Mouse (Mus musculus): ENCODE measurements around the gene Tbcd.
A peak's percentile ranks its signal among the peaks of the same experiment; 100 is the strongest.

The Tbcd gene

GRCm38 (mm10) chr11:121536528-121536927 lies 84.8 kb downstream of the Tbcd start:
- DNase-seq (ENCODE audit: low spot score in 2 of 2), result no peak

- DNase-seq (ENCODE audit: low spot score in 2 of 2), result no peak
Measured at GRCm38 (mm10) chr11:121542471-121542870, 90.7 kb downstream of the Tbcd start.

- DNase-seq (ENCODE audit: low spot score in 2 of 2), result no peak
Measured at GRCm38 (mm10) chr11:121543287-121543856, 91.6 kb downstream of the Tbcd start.

- DNase-seq (ENCODE audit: low spot score in 2 of 2), result no peak
Measured at GRCm38 (mm10) chr11:121543922-121544321, 92.2 kb downstream of the Tbcd start.

GRCm38 (mm10) chr11:121544755-121545397 lies 93.1 kb downstream of the Tbcd start:
- DNase-seq (ENCODE audit: low spot score in 2 of 2), result no peak

- no peak for DNase-seq (ENCODE audit: low spot score in 2 of 2)
Measured at GRCm38 (mm10) chr11:121545398-121546034, 93.8 kb downstream of the Tbcd start.

GRCm38 (mm10) chr11:121547234-121547633 lies 95.5 kb downstream of the Tbcd start:
- DNase-seq (ENCODE audit: low spot score in 2 of 2), result no peak

- DNase-seq (ENCODE audit: low spot score in 2 of 2), result no peak
Measured at GRCm38 (mm10) chr11:121547925-121548324, 96.2 kb downstream of the Tbcd start.

GRCm38 (mm10) chr11:121548996-121549842 lies 97.5 kb downstream of the Tbcd start:
- DNase-seq (ENCODE audit: low spot score in 2 of 2), result peak; percentile 17 to 23

- DNase-seq (ENCODE audit: low spot score in 2 of 2), result no peak
Measured at GRCm38 (mm10) chr11:121549843-121550647, 98.3 kb downstream of the Tbcd start.

GRCm38 (mm10) chr11:121551206-121551799 lies 99.6 kb downstream of the Tbcd start:
- no peak for DNase-seq (ENCODE audit: low spot score in 2 of 2)

GRCm38 (mm10) chr11:121552167-121552566 lies 100.4 kb downstream of the Tbcd start:
- DNase-seq (ENCODE audit: low spot score in 2 of 2), result peak; percentile 26 to 32

- no peak for DNase-seq (ENCODE audit: low spot score in 2 of 2)
Measured at GRCm38 (mm10) chr11:121552846-121553457, 101.2 kb downstream of the Tbcd start.

- no peak for DNase-seq (ENCODE audit: low spot score in 2 of 2)
Measured at GRCm38 (mm10) chr11:121553458-121553857, 101.7 kb downstream of the Tbcd start.

- DNase-seq (ENCODE audit: low spot score in 2 of 2), result no peak
Measured at GRCm38 (mm10) chr11:121556727-121557126, 105.0 kb downstream of the Tbcd start.

- no peak for DNase-seq (ENCODE audit: low spot score in 2 of 2)
Measured at GRCm38 (mm10) chr11:121557946-121558345, 106.2 kb downstream of the Tbcd start.

GRCm38 (mm10) chr11:121558522-121558921 lies 106.8 kb downstream of the Tbcd start:
- no peak for DNase-seq (ENCODE audit: low spot score in 2 of 2)

- DNase-seq (ENCODE audit: low spot score in 2 of 2), result no peak
Measured at GRCm38 (mm10) chr11:121559527-121560293, 108.0 kb downstream of the Tbcd start.

GRCm38 (mm10) chr11:121560294-121560663 lies 108.5 kb downstream of the Tbcd start:
- DNase-seq (ENCODE audit: low spot score in 2 of 2), result no peak

- no peak for DNase-seq (ENCODE audit: low spot score in 2 of 2)
Measured at GRCm38 (mm10) chr11:121563312-121563711, 111.6 kb downstream of the Tbcd start.
